Mouse (Mus musculus) myocyte (in vitro differentiated cells): ENCODE results near the gene Myb.

ENCODE experiments used
- MAX ChIP-seq: IDR thresholded peaks from one replicate; pipeline ENCODE4 v1.6.1; 2011; ENCODE audit warnings: low read depth, mild to moderate bottlenecking, control low read depth
- MYOD1 ChIP-seq, 3 experiments: IDR thresholded peaks; one replicate each; pipeline ENCODE4 v1.6.1; 2011; ENCODE audit warnings: control low read depth in 2 of 3, low read depth in 2 of 3, mild to moderate bottlenecking in 2 of 3, moderate library complexity in 1 of 3; ENCODE audit not compliant: insufficient read length in 2 of 3, control insufficient read depth in 1 of 3
- MYOG ChIP-seq, 3 experiments: IDR thresholded peaks; one replicate each; pipeline ENCODE4 v1.6.1; 2011; ENCODE audit warnings: control low read depth in 2 of 3, low read depth in 2 of 3, mild to moderate bottlenecking in 2 of 3; ENCODE audit not compliant: insufficient read length in 2 of 3, control insufficient read depth in 1 of 3, insufficient read depth in 1 of 3
- POLR2A ChIP-seq: IDR thresholded peaks from one replicate; pipeline ENCODE4 v1.6.1; 2011; ENCODE audit warnings: low read depth, mild to moderate bottlenecking, control low read depth, moderate library complexity; ENCODE audit not compliant: insufficient read length
- POLR2AphosphoS2 ChIP-seq: IDR thresholded peaks from one replicate; pipeline ENCODE4 v1.6.1; 2011; ENCODE audit warnings: low read depth, control low read depth; ENCODE audit not compliant: insufficient read length
- SRF ChIP-seq: IDR thresholded peaks from one replicate; pipeline ENCODE4 v1.6.1; 2011; ENCODE audit warnings: low read depth; ENCODE audit not compliant: control insufficient read depth, insufficient read length
- USF1 ChIP-seq: IDR thresholded peaks from one replicate; pipeline ENCODE4 v1.6.1; 2011; ENCODE audit warnings: low read depth, mild to moderate bottlenecking, control low read depth, moderate library complexity

DNA sequence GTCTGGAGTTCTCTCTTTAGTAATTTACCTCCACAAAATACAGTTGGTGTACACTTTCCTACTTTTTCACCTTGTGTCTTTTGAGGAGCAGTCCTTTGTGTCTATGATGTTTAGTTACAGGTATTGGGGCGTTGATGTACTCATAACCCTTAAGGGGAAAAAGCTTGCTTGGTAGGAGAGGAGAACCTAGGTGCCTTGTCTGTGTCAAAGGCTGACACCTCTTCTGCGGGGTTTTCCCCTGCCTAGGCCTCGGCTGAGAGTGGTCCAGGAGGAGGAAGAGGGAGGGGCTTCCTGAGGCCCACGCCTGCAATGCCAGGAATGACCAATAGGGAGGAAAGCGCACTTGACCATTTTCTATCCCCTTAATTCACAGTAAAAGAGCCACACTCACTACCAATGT is 17.9 kb upstream of the Myb start:
- TF ChIP-seq POLR2A: no peak
- no peak for TF ChIP-seq POLR2AphosphoS2
- no peak for TF ChIP-seq SRF
- TF ChIP-seq MYOG (IDR thresholded peaks at IDR 0.05; ENCODE audit: control insufficient read depth in 1 of 3, insufficient read depth in 1 of 3, insufficient read length in 2 of 3, low read depth in 2 of 3): no peak
- no peak for TF ChIP-seq USF1
- no peak for TF ChIP-seq MYOD1 (IDR thresholded peaks at IDR 0.05; ENCODE audit: control insufficient read depth in 1 of 3, insufficient read length in 2 of 3, low read depth in 2 of 3)
- TF ChIP-seq MAX: no peak
